Mouse (Mus musculus) liver, embryonic 14.5 days (tissue): ENCODE data around the gene Tha1. TPM values are rescaled to one million over a fixed set of nuclear protein-coding genes. Genes with fewer than 3 reads are reported as not detected.

ENCODE experiments used
- ATAC-seq: fragments of 200-750 bp; cut with Nextera tagmentation; 2 replicates; pipeline ENCODE4 v1.8.0; 2017; ENCODE audit warnings: moderate number of reproducible peaks, mild to moderate bottlenecking, moderate library complexity; ENCODE audit not compliant: insufficient read depth
- DNase-seq, 3 experiments: peaks; one replicate each; pipeline ENCODE4 v3.0.0-alpha.2; 2012 to 2013; ENCODE audit warnings: low read depth in 3 of 3, low spot score in 3 of 3
- H3K27ac ChIP-seq: fragments of 300-500 bp; sonication (generic); 2 replicates; pipeline ENCODE4 v1.5.1; 2014; ENCODE audit warnings: moderate library complexity, mild to moderate bottlenecking, control low read depth, inconsistent platforms
- H3K27me3 ChIP-seq: fragments of 300-500 bp; sonication (generic); 2 replicates; pipeline ENCODE4 v1.6.1; 2014; ENCODE audit warnings: mild to moderate bottlenecking, low read length, moderate library complexity; ENCODE audit not compliant: control insufficient read depth, insufficient read depth
- H3K36me3 ChIP-seq: fragments of 300-500 bp; sonication (generic); replicated peaks from 2 replicates; pipeline ENCODE4 v1.6.1; 2014; ENCODE audit warnings: low read depth; ENCODE audit not compliant: control insufficient read depth, insufficient read depth
- H3K4me1 ChIP-seq, 2 experiments: fragments of 200-500 bp in 1 of 2; fragments of 300-500 bp in 1 of 2; sonication (generic) in 1 of 2; replicated peaks; 2 replicates each; pipeline ENCODE4 v1.6.1; 2012 to 2014; ENCODE audit warnings: antibody characterized with exemption in 1 of 2, inconsistent platforms in 1 of 2, low read length in 1 of 2; ENCODE audit not compliant: control insufficient read depth in 2 of 2, insufficient read depth in 2 of 2
- H3K4me2 ChIP-seq: fragments of 300-500 bp; sonication (generic); 2 replicates; pipeline ENCODE4 v1.6.1; 2014; ENCODE audit warnings: low read depth, mild to moderate bottlenecking, control low read depth, moderate library complexity
- H3K4me3 ChIP-seq, 2 experiments: fragments of 200-500 bp in 1 of 2; fragments of 300-500 bp in 1 of 2; sonication (generic) in 1 of 2; 2 replicates each; pipeline ENCODE4 v1.5.1; 2012 to 2014; ENCODE audit warnings: low read depth in 2 of 2, low read length in 2 of 2, mild to moderate bottlenecking in 2 of 2, control low read depth in 1 of 2, inconsistent platforms in 1 of 2, moderate library complexity in 1 of 2; ENCODE audit not compliant: insufficient read depth in 1 of 2
- H3K9ac ChIP-seq: fragments of 300-500 bp; sonication (generic); replicated peaks from 2 replicates; pipeline ENCODE4 v1.6.1; 2014; ENCODE audit warnings: mild to moderate bottlenecking, control low read depth, moderate library complexity
- H3K9me3 ChIP-seq: fragments of 300-500 bp; sonication (generic); 2 replicates; pipeline ENCODE4 v1.6.1; 2016; ENCODE audit warnings: low read length, mixed read lengths; ENCODE audit not compliant: control insufficient read depth
- CTCF ChIP-seq: IDR thresholded peaks from 2 replicates; pipeline ENCODE4 v1.5.1; 2016; ENCODE audit warnings: antibody characterized with exemption, low read depth, control low read depth
- EP300 ChIP-seq: IDR thresholded peaks from 2 replicates; pipeline ENCODE4 v1.6.1; 2016; ENCODE audit warnings: antibody characterized with exemption, low read depth
- WGBS: fragments of 180-500 bp; shearing (Covaris S2); extraction: QIAGEN DNeasy Blood & Tissue Kit; methylation state at CpG from one replicate; pipeline ENCODE4 v1.1.7; 2014; ENCODE audit not compliant: insufficient replicate concordance; 5-methylcytosine and 5-hydroxymethylcytosine counted together
- polyA plus RNA-seq, 2 experiments: library from polyadenylated mRNA; depleted of rRNA in 1 of 2; stranded (reverse) in 1 of 2; unstranded in 1 of 2; fragments of >200 nt; fragmentation: Nextera tagmentation in 1 of 2; extraction: Ambion mirVana in 1 of 2; gene quantifications; 2 replicates each; pipeline versions ENCODE4 v1.2.1 to v1.2.3; 2012 to 2014

The Tha1 gene
- polyA plus RNA-seq, 2 experiments: 1.4 to 1.6 TPM

DNA sequence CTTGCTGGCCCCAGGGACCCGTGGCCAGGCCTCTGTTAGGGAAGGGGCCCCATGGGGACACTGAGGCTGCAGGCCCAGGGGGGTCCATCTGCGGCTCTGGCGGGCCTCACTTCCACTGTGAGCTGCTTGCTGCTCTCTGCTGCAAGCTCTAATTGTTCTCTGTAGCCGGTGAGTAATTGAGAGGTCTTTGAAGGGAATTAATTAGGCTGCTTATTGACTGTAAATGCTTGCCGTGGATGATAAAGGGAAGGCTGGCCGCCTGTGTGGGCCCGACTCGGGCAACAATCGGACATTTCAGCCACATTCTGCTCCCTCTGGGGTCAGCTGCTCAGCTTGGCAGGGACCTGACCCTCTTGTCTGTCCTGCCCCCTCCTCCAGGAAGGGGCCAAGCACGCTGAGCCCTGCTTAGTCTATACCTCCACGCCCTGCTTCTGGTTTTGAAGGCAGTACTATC, 16.6 kb upstream of the Tha1 start:
- WGBS: 19% methylated on average over 11 of the region's 11 CpGs
- Histone ChIP-seq H3K4me3 (no peak overlapping the region), H3K27me3 (no peaks in the 10 kb centered on the region), H3K36me3 (no peaks in the 10 kb centered on the region), H3K4me1 (peaks cover 0 to 3% of the 10 kb centered on the region in 2 experiments; a peak in 2 of 4 replicates), H3K27ac (no peak overlapping the region), H3K4me2 (no peak overlapping the region), H3K9me3 (no peaks in the 10 kb centered on the region), H3K9ac (no peak overlapping the region)
- no peak for DNase-seq
- ATAC-seq: no peak
- TF ChIP-seq CTCF (no peak), EP300 (no peak)

DNA sequence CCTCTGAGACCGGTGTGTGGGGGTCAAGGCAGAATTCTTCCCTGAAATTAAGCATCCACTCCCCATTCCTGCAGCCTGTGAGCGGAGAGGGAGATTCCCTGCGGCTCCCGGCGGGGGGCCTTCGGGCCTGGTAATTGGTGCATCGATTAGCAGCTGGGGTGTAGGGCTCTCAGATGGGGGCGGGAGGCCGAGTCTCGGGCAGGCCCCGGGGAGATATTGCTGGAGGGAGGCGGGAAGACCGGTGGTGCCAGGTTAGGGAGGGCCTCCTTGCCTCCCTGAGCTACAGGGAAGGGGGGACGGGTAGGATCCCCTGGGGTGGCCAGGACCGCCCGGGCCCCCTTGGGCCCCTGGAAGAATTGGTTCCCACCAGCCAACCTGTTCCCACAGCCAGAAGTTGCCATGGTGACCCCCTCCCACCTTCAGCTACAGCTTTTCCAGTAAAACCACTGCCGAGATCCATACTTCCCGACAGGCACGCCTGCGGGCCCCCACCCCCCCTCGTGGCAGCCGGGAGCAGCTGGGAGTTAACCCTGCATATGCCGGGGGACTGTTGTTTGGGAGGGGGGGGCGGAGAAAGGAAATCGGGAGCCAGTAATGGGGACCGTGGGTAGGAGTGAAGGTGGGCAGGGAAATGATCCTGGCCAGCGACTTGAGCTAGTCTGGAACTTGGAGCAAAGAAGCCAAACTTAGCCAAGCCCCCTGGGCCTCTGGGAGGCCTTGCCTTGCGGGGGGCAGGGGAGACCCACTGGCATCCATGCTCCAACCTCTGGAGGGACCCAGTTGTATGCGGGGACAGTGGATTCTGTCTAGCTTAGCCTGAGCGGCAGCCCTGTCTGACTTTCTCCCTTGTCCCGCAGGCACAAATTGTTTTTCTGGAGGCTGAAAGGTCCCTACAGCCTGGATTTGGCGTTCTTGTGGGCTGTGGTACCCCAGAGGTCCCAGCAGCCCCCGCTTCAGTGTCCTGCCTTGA, 15.9 kb upstream of the Tha1 start:
- no peak for DNase-seq
- Histone ChIP-seq H3K27ac (no peak overlapping the region), H3K9me3 (no peaks in the 10 kb centered on the region), H3K4me3 (no peak overlapping the region), H3K4me1 (peaks cover 0 to 3% of the 10 kb centered on the region in 2 experiments; a peak in 2 of 4 replicates), H3K27me3 (no peaks in the 10 kb centered on the region), H3K4me2 (peak overlapping the region; percentile 17), H3K9ac (no peak overlapping the region), H3K36me3 (no peaks in the 10 kb centered on the region)
- 39% methylated on average over 33 of the region's 33 CpGs for WGBS
- ATAC-seq: no peak
- TF ChIP-seq EP300 (no peak), CTCF (no peak)

DNA sequence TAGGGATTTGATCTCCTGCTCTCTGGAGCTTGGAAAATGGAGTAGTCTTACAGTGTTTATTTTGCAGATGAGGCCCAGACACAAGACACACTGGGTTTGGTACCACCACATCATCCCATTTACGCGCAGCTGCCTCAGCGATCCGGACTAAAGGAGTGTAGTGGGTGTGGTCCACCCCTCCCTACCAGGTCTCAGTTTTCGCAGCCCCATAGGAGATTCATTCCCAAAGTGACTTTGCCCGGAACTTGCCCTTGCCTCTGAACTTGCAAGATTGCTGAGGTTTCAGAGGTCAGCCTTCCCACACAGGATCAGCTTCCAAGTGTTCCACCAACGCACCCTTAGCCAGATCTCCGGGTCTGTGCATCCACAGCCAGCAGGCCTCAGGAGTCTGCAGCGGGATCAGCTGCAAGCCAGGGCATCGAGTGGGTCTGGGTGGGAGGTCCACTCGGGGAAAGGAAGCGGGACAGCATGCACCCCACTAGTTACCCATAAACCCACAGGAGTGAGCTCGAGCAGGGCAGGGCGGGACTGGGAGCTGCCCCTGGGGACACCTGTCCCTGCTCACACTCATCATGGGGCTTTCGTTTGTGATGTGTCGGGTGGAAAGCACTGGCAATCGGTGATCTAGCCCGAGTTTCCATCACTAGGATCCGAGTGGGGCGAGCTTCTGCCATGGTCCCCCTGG, 15.0 kb upstream of the Tha1 start:
- Histone ChIP-seq H3K27ac (no peak overlapping the region), H3K9ac (no peak overlapping the region), H3K27me3 (no peaks in the 10 kb centered on the region), H3K9me3 (no peaks in the 10 kb centered on the region), H3K4me2 (no peak overlapping the region), H3K4me1 (peaks cover 0 to 3% of the 10 kb centered on the region in 2 experiments; a peak in 2 of 4 replicates), H3K36me3 (no peaks in the 10 kb centered on the region), H3K4me3 (no peak overlapping the region)
- 51% methylated on average over 20 of the region's 20 CpGs for WGBS
- TF ChIP-seq EP300 (no peak), CTCF (no peak)
- ATAC-seq (no peak), DNase-seq (no peak)

DNA sequence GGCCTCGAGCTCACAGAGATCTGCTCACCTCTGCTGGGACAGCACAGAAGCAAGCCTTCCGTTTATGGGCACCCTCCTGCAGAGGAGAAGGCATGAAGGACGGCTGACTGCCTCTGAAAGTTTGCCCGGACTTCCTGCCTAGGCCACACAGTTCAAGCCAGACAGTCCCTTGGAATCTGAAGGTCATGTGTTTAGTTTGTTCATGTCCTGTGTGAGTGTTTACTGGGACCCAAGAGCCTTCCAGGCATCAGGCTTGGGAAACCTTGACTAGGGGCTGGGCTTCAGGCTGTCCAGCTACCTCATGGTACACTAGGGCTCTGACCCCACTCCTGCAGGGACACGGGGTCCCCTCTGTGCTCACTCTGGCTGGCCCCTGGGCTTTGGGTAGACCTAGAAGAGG, 12.7 kb upstream of the Tha1 start:
- Histone ChIP-seq H3K27ac (no peak overlapping the region), H3K36me3 (no peaks in the 10 kb centered on the region), H3K9me3 (no peaks in the 10 kb centered on the region), H3K4me3 (no peak overlapping the region), H3K27me3 (no peaks in the 10 kb centered on the region), H3K4me1 (peaks cover 0 to 12% of the 10 kb centered on the region in 2 experiments; a peak in 2 of 4 replicates), H3K4me2 (no peak overlapping the region), H3K9ac (no peak overlapping the region)
- DNase-seq (no peak), ATAC-seq (no peak)
- no peak for TF ChIP-seq CTCF
- TF ChIP-seq EP300: no peak
- 33% methylated on average over 5 of the region's 5 CpGs for WGBS

DNA sequence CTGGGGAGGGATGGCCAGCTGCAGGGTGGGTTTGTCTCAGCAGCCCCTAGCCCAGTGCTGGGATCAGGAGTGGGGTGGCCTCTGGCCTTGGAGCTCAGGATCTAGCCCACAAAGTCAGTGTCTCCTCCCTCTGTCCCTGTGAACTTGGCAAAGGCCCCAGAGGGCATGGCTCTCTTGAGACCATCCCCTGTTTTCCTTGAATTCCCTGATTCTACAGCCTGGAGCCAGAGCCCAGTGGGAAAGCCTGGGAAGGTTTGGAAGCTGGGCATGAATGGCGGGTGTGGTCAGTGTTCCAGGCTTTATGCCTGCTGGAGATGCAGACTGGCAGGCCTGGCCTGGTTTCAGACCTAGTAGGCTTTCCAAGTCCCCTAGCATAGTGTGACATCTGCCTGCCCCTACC, 8.9 kb upstream of the Tha1 start:
- Histone ChIP-seq H3K9me3 (no peaks in the 10 kb centered on the region), H3K27ac (no peak overlapping the region), H3K4me1 (peaks cover 4 to 29% of the 10 kb centered on the region in 2 experiments; a peak in 2 of 4 replicates), H3K27me3 (no peaks in the 10 kb centered on the region), H3K36me3 (no peaks in the 10 kb centered on the region), H3K4me2 (no peak overlapping the region), H3K9ac (no peak overlapping the region), H3K4me3 (no peak overlapping the region)
- ATAC-seq: no peak
- DNase-seq: no peak
- 22% methylated on average over 1 of the region's 1 CpGs for WGBS
- TF ChIP-seq CTCF: no peak
- TF ChIP-seq EP300: no peak
